Mouse (Mus musculus) brain, embryonic 14.5 days (tissue): ENCODE data around the gene Acsm5. TPM values are rescaled to one million over a fixed set of nuclear protein-coding genes. Genes with fewer than 3 reads are reported as not detected.

Experiments used
- DNase-seq: peaks from one replicate; pipeline ENCODE4 v3.0.0-alpha.2; 2011; ENCODE audit warnings: low read depth
- CTCF ChIP-seq: fragments of 200-500 bp; IDR thresholded peaks from 2 replicates; pipeline ENCODE4 v1.5.1; 2012; ENCODE audit warnings: inconsistent platforms, mild to moderate bottlenecking, moderate library complexity, borderline replicate concordance; ENCODE audit not compliant: insufficient read depth, insufficient read length; ENCODE audit errors: extremely low read depth
- POLR2A ChIP-seq: fragments of 200-500 bp; IDR thresholded peaks from 2 replicates; pipeline ENCODE4 v1.6.1; 2012; ENCODE audit warnings: mild to moderate bottlenecking, inconsistent platforms, borderline replicate concordance; ENCODE audit not compliant: poor library complexity, insufficient read depth, insufficient read length, severe bottlenecking; ENCODE audit errors: extremely low read depth
- polyA plus RNA-seq: library from polyadenylated mRNA; depleted of rRNA; stranded (reverse); fragments of >200 nt; gene quantifications from 2 replicates; pipeline ENCODE4 v1.2.3, GENCODE M21; 2012; rRNA removed

Acsm5 gene
- polyA plus RNA-seq, 1 experiment, result not detected

GRCm38 (mm10) chr7:119560452-119560835 is 41.2 kb downstream of the Acsm5 start:
- no peak for DNase-seq
- TF ChIP-seq CTCF, result no peak
- TF ChIP-seq POLR2A, result no peak

GRCm38 (mm10) chr7:119561441-119561840 is 42.2 kb downstream of the Acsm5 start:
- no peak for DNase-seq
- TF ChIP-seq CTCF (no peak), POLR2A (no peak)

- DNase-seq, result peak; percentile 0
Observed at GRCm38 (mm10) chr7:119562476-119562875, 43.2 kb downstream of the Acsm5 start.

- no peak for DNase-seq
- TF ChIP-seq POLR2A (no peak), CTCF (no peak)
Observed at GRCm38 (mm10) chr7:119594530-119595107, 75.4 kb downstream of the Acsm5 start.

Other genes starting within 250 kb of the Acsm5 start
- not detected in 2 replicates for gene Gp2, start 60.2 kb upstream of the Acsm5 start, polyA plus RNA-seq
- gene Umod, start 40.2 kb upstream of the Acsm5 start, polyA plus RNA-seq, result not detected in 2 replicates
- gene Pdilt, start 4.0 kb downstream of the Acsm5 start, polyA plus RNA-seq, result 0.22 TPM in 1 of 2 replicates, not detected in the other
- not detected in 2 replicates for gene Acsm2, start 34.9 kb downstream of the Acsm5 start, polyA plus RNA-seq
- not detected in 2 replicates for gene Acsm1, start 87.6 kb downstream of the Acsm5 start, polyA plus RNA-seq
- gene Acsm4, start 170.6 kb downstream of the Acsm5 start, polyA plus RNA-seq, result not detected in 2 replicates
- 47.0 and 48.5 TPM in 2 replicates for gene Thumpd1, start 201.3 kb downstream of the Acsm5 start, polyA plus RNA-seq
- 0.08 TPM in 1 of 2 replicates, not detected in the other for gene Acsm3, start 241.5 kb downstream of the Acsm5 start, polyA plus RNA-seq